Mouse (Mus musculus) MEL (cell line): ENCODE measurements around the gene Pakap.

Experiments
- CTCF ChIP-seq, 3 experiments: IDR thresholded peaks in 2 of 3; conservative IDR thresholded peaks in 1 of 3; 2 replicates each; pipeline ENCODE4 v1.5.1; 2011 to 2012; ENCODE audit warnings: low read length in 3 of 3, low read depth in 2 of 3, mild to moderate bottlenecking in 2 of 3, improper control_type of control experiment in 1 of 3, inconsistent platforms in 1 of 3, mixed read lengths in 1 of 3, moderate library complexity in 1 of 3; ENCODE audit not compliant: control insufficient read depth in 1 of 3, insufficient read depth in 1 of 3, poor library complexity in 1 of 3, severe bottlenecking in 1 of 3
- POLR2A ChIP-seq, 2 experiments: IDR thresholded peaks; 2 replicates each; pipeline ENCODE4 v1.6.1; 2011 to 2012; ENCODE audit warnings: low read length in 2 of 2, mild to moderate bottlenecking in 2 of 2, control low read depth in 1 of 2, improper control_type of control experiment in 1 of 2, low read depth in 1 of 2, moderate library complexity in 1 of 2; ENCODE audit not compliant: control insufficient read depth in 1 of 2, insufficient read depth in 1 of 2, poor library complexity in 1 of 2
- UBTF ChIP-seq: IDR thresholded peaks from 2 replicates; pipeline ENCODE4 v1.6.1; 2012; ENCODE audit warnings: low read depth, mild to moderate bottlenecking, inconsistent platforms, low read length, improper control_type of control experiment, moderate library complexity, borderline replicate concordance; ENCODE audit not compliant: insufficient read depth
- USF1 ChIP-seq: IDR thresholded peaks from 2 replicates; pipeline ENCODE4 v1.6.1; 2014; ENCODE audit warnings: low read depth, mild to moderate bottlenecking, inconsistent platforms, low read length, improper control_type of control experiment, moderate library complexity

DNA sequence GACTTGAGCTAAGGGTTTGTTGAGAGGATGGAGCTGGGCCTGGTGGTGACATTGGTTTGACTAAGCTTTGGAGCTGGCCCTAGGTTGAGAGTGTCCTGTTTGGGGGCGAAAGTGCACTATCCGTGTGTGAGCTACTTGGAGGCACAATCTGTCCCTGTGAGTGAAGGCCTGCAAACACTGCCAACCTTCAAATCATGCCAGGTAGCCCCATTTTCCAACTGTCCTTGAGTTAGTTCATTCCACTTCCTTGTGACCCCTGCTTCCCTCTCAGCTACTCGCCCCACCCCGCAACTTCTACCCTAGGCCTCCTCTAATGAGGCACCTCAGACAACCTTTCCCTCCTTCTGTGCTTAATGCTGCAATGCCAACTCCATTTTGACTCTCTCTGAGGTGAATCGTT lies 234.0 kb downstream of the Pakap start:
- TF ChIP-seq CTCF (IDR thresholded peaks at IDR 0.05 in 2 of 3, conservative IDR thresholded peaks at IDR 0.05 in 1 of 3; ENCODE audit: control insufficient read depth in 1 of 3, insufficient read depth in 1 of 3, low read depth in 2 of 3, low read length in 3 of 3, poor library complexity in 1 of 3, severe bottlenecking in 1 of 3) (no peak), UBTF (no peak), POLR2A (IDR thresholded peaks at IDR 0.05; ENCODE audit: control insufficient read depth in 1 of 2, insufficient read depth in 1 of 2, low read depth in 1 of 2, low read length in 2 of 2, poor library complexity in 1 of 2) (no peak), USF1 (no peak)
